Mouse (Mus musculus): Measurements from ENCODE around the gene Agap1.

The Agap1 gene

GRCm38 (mm10) chr1:89859182-89859581, 404.6 kb downstream of the Agap1 start:
- DNase-seq, result peak; percentile 69

GRCm38 (mm10) chr1:89860017-89860730, 405.6 kb downstream of the Agap1 start:
- DNase-seq, result peak; percentile 47 to 61

GRCm38 (mm10) chr1:89865787-89866186, 411.2 kb downstream of the Agap1 start:
- DNase-seq, result peak in 1 of 2 experiments; percentile 54

GRCm38 (mm10) chr1:89867847-89868246, 413.2 kb downstream of the Agap1 start:
- no peak for DNase-seq

- no peak for DNase-seq
Observed at GRCm38 (mm10) chr1:89870134-89870905, 415.7 kb downstream of the Agap1 start.

- DNase-seq, result no peak
Observed at GRCm38 (mm10) chr1:89870906-89871211, 416.3 kb downstream of the Agap1 start.

- DNase-seq, result no peak
Observed at GRCm38 (mm10) chr1:89876346-89877072, 421.9 kb downstream of the Agap1 start.

- peak; percentile 63 to 72 for DNase-seq
Observed at GRCm38 (mm10) chr1:89878496-89878895, 423.9 kb downstream of the Agap1 start.

- no peak for DNase-seq
Observed at GRCm38 (mm10) chr1:89880193-89880592, 425.6 kb downstream of the Agap1 start.

- DNase-seq, result peak in 1 of 2 experiments; percentile 31
Observed at GRCm38 (mm10) chr1:89880834-89881233, 426.2 kb downstream of the Agap1 start.

GRCm38 (mm10) chr1:89884335-89884734, 429.7 kb downstream of the Agap1 start:
- DNase-seq, result no peak

- DNase-seq, result no peak
Observed at GRCm38 (mm10) chr1:89885696-89886095, 431.1 kb downstream of the Agap1 start.

GRCm38 (mm10) chr1:89891400-89891799, 436.8 kb downstream of the Agap1 start:
- DNase-seq, result no peak

- DNase-seq, result peak in 1 of 2 experiments; percentile 27
Observed at GRCm38 (mm10) chr1:89892281-89892680, 437.7 kb downstream of the Agap1 start.

- DNase-seq, result no peak
Observed at GRCm38 (mm10) chr1:89895801-89896200, 441.2 kb downstream of the Agap1 start.

GRCm38 (mm10) chr1:89899036-89899435, 444.4 kb downstream of the Agap1 start:
- no peak for DNase-seq

- DNase-seq, result no peak
Observed at GRCm38 (mm10) chr1:89899761-89900445, 445.3 kb downstream of the Agap1 start.

- no peak for DNase-seq
Observed at GRCm38 (mm10) chr1:89901381-89901780, 446.8 kb downstream of the Agap1 start.

GRCm38 (mm10) chr1:89902236-89902635, 447.6 kb downstream of the Agap1 start:
- DNase-seq, result no peak

- no peak for DNase-seq
Observed at GRCm38 (mm10) chr1:89902641-89903040, 448.0 kb downstream of the Agap1 start.

GRCm38 (mm10) chr1:89909796-89910195, 455.2 kb downstream of the Agap1 start:
- DNase-seq, result no peak

- DNase-seq, result peak; percentile 45 to 60
Observed at GRCm38 (mm10) chr1:89912392-89912791, 457.8 kb downstream of the Agap1 start.

GRCm38 (mm10) chr1:89913611-89914010, 459.0 kb downstream of the Agap1 start:
- no peak for DNase-seq

Measured in cerebellum, postnatal 10 days (tissue).